Mouse (Mus musculus): ENCODE measurements around the gene Stk40.

Stk40 gene

DNA sequence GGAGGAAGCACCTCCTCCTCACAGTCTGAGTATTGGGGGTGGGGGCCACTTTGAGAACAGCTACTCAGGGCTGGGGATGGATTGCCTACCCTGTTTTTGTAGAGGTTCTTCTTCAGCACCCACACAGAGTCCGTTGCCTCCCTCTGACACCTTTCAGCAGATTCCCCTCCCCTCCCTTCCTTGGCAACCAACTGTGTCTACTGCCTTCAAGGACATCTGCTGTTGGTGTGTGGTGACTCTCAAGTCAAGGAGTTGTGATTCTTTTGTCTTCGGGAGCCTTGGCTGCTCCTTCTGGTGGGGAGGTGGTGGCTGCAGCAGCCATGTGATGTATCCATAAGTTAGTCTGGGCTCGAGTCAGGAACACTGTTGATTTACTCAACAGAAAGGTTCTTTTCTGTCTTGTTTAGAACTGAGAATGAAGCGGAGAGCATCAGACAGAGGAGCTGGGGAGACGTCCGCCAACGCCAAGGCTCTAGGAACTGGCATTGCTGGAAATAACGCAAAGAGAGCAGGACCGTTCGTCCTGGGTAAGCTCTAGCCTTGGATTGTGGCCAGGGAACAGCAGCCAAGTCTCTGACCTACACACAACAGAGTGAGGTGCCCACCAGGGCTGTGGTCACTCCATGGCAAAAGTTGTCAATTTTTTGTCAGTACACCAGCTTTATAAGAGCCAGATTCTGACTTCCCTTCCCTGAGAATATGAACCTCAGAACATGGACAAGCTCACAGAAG is 19.7 kb downstream of the Stk40 start:
- no peak for DNase-seq (ENCODE audit: low read depth)

DNA sequence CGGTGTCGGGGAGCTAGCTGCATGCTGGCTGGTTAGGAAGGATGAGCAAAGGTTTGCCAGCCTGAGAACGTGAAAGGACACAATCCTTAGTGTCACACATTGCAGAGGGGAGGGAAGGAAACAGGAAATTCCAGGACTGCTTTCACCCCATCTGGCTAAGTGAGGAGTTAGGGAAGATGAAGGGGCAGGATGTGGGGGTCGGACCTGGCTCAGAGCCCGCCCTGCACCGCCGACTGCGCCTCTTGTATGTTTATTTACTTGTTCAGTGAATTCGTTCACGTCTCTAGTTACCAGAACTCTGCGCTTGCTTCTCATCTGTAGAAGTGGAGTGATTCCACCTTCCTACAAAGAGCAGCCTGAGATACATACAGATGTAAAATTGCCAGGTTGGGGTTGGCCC is 26.7 kb downstream of the Stk40 start:
- no peak for DNase-seq (ENCODE audit: low read depth)

DNA sequence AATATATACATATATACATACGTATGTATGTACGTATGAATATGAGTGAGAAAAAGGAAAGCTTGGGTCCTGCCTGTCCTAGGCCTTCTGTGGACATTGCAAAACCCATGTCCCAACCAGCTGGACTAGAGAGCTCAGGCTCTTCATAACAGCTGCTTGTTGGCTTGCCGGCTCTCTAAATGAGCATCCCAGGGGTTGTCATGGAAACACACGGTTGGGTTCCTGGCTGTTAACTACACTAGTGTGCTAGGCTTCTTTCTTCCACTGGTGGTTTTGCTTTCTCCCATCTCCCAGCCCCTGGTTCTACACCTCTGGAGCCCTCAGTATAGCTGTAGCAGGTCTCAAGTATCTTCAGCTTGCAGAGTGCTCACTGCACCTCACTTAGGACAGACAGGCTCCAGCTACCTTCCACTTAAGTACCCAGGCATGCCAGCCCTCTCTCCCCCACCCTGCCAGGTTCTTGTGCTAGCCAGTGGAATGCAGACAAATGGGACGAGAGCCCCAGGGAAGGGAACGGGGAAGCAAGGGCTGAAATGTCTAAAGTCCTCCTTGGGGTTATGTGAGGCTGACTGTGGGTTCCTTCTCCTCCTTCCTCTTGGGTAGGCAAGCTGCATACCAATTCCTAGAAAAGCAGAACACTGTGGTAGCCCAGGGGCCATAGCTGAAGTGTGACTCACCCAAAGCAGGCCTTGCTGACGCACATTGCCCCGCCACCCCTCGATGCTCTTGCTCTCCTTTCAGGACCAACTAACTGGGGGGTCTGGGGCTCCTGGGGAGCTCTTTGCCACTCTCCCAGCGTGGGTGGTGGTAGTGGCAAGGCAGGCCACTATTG is 27.7 kb downstream of the Stk40 start:
- DNase-seq (ENCODE audit: low read depth): peak; percentile 91

DNA sequence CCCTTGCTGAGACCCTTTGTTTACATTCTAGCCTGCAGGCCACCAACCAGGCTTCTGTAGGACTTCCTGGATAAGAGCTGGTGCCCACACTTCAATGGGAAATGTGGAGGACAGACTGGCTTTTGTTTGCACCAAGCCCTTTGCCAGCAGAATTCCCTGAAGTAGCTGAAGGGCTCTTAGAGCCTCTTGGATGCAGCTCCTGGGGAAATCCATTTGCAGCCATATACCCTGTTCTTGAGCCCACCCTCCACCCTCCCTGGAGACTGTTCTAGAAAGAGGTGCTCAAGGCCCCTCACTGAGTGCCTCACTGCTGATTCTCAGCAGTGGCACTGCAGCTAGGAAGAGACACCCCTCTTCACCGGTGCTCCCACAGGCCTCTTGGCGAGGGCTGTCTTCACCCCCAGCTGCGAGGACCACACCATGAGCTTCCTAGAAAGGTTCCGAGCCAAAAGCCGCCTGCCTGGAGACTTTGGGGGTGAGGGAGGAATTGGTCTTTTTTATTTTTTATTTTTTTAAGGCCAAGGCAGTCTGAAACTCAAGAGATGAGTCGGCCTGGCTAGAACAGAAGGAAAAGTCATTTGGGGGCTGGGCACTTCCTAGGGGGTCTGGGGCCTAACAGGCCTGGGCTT is 29.0 kb downstream of the Stk40 start:
- DNase-seq (ENCODE audit: low read depth): no peak

DNA sequence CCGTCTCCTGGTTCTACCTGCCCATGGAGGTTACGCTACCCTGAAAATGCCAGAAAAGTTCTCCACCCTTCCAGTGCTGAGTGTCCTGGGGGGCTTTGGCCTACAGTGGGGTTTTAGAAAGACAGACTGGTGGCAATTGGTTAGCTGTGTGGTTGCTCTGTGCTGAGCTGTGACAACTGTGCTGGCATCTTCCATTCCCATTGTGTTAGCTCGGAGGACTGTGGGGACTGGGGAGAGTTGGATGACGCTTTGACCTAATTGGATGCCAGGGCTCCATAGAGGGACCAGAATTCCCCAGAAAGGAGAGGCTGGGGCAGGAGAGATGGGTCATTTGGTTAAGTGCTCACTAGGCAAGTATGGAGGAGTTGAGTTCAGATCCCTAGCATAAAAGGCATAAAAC is 30.5 kb downstream of the Stk40 start:
- no peak for DNase-seq (ENCODE audit: low read depth)

DNA sequence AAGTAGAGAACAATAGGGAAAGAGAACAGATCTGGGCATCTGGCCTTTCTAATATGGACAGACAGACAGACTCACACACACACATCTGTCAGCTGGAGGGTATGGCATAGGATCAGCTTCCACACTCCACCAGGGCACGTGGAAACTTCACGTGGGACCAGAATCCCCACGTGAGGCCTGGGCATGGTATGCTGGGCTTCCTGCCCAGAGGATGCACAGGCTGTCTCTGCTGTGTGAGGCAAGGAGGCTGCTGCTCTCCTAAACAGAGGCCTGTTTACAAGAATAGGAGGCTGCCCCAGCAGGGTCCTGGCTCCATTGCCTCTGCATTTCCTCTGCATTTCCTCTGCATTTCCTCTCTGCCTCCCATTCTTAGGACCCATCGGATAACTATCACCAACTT is 30.9 kb downstream of the Stk40 start:
- DNase-seq (ENCODE audit: low read depth): no peak

DNA sequence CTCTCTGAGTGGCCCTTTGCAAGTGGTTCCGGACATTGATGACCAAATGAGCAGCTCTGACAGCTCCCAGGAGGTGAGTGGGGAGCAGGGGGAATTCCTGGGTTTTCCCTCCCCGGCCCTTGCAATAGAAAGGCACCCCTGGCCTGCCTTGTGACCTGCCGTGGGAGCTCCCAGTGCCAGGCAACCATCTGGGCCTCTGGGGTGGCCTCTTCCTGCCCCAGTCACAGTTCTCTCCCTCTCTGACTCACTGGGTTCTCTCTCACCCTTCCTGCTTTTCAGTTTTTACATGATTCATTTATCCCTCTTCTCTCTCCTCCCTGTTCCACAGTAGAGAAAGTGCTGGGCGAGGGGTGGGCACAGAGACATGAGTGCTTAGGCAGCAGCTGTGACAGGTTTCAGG is 34.0 kb downstream of the Stk40 start:
- no peak for DNase-seq (ENCODE audit: low read depth)

DNA sequence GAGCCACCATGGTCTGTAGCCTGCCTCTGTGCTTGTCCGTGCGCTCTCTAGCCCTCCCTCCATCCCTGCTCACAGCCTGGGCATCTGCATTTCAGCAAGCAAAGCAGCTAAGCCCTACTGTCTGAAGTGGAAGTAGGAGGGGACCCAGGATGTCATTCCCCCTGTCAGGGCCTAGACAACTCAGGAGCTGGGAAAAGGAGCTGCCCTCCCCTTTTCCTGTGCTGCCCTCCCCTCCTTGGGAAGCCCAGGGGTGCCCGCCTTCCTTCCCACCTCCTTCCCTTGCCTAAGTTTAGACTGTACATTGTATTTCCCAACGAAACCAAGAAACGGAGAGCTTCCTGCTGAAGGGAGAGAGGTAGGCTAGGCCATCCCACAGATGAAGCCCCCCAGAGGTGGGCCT is 37.3 kb downstream of the Stk40 start:
- no peak for DNase-seq (ENCODE audit: low read depth)

DNA sequence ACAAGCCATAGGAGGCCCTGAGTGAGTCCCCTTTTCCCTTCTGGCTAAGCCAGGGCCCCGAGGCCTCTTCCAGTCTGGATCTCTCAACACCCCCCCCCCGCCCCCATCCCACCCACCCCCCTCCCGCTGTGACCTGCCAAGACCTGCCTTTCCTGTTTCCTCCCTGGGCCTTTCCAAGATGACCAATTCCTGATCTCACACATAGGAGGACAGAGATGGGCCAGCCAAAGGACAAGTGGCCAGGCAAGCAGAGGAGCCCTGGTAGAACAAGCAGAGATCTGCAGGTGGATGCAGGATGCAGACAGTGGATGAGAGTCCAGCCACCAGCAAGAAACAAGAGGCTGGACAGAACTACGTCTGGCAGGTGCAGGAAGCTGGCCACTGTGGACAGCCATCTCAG is 41.6 kb downstream of the Stk40 start:
- no peak for DNase-seq (ENCODE audit: low read depth)

DNA sequence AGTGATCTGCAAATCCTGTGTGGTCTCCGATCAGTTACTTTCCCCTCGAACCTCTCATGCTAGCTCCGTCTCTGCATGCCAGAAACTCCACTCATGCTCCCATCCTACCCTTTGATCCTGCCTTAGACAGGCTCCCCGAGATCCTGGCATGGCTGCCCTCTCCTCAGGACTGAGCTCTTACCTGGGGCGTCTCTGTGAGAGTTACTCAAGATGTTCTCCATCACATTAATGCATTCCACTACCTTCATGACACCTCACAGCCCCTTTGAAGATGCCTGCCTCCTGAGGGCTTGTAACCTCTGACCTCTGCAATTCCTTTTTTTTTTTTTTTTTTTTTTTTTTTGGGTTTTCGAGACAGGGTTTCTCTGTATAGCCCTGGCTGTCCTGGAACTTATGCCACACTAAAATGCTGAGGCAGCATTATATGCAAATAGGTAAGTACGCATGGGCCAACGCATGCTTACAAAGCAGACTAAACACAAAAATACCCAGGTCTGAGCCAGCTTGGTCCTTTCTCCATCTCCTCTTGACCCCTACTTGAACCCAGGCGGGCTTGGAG is 43.3 kb downstream of the Stk40 start:
- DNase-seq (ENCODE audit: low read depth): no peak

DNA sequence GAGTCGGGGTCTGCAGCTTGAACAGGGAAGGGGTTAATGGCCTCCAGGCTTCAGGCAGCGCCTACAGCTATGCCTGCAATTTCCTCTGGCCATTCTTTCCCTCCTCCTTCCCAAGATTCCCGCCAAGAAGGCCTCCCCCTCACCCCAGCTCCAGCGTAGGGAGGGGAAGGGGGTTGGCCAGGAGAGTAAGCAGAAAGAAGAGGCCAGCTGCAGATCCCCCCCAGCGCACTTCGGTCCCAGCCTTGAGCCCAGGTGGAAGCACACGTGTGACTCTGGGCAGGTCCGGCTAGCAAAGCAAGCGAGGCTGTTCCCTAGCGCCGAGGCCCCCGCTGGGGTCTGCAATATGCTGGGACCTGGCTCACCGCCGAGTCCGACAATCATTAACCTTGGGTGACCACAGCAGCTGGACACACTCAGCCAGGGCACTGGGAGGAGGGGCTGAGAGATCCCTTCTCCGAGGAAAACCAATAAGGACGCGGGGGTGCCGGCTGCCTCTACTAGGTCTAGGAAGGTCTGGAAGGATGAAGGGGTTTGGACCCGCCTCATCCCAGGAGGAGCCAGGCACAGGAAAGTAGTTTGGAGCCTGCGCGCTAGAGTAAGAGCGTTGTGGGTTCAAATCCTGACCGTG is 43.9 kb downstream of the Stk40 start, which contains the start of gene Eva1b:
TSS of gene Eva1b (plus strand) at position 212 of the 628 bp plus-strand sequence.
- DNase-seq (ENCODE audit: low read depth): no peak

DNA sequence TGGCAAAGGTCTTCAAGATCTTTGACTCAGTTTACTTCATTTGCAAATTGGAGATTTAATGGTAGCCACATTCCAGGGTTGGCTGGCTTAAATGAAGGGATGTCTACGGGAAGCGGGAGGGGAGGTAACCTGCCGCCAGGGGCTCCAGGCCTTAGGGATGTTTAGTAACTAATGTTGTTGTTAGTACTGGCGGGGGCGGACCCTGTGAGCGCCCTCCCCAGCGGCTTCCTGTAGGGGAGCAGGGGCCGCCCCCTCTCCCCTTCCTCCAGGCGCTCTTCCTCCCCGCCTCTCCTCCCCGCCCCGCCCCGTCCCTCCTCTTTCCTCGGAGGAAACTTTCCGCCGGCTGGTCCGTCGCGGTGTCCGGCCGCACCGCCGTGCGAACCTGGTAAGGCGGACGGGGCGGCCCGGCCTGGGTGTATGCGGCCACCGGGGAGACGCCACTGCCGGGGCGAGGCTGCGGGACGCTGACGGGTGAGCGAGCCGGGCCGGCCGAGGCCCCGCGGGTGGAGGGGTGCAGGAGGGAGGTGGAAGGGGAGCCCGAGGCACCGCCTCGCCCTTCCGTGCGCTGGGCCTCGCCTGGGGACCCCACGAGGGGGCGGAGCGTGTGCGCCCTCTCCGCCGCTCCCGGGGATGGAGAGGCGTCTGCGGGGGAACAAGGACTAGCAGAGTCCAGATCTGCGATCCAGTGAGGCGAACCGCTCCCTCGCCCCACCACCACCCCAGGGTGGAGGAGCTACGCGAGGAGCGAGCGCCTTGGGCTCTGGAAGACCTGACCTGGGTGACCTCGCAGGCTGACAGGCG is 44.6 kb downstream of the Stk40 start:
- no peak for DNase-seq (ENCODE audit: low read depth)

DNA sequence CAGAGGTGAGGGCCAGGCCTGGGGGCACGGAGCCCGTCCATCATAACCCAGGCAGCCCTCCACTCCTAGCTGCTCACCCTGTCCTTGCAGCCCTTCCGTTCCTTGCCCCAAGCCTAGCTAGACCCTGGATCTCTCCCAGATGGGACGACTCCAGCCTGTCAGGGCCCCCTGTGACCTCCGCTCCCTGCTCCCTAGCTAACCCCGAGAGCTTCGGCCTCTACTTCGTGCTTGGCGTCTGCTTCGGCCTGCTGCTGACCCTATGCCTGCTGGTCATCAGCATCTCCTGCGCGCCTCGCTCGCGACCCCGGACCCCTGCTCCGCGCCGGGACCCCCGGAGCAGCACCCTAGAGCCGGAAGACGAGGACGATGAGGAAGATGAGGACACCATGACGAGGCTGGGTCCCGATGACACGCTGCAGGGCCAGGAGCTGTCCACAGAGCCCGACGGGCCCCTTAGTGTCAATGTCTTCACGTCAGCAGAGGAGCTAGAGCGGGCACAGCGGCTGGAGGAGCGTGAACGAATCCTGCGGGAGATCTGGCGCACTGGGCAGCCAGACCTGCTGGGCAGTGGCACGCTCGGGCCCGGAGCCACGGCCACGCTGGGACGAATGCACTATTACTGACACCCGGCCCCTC is 45.4 kb downstream of the Stk40 start:
- no peak for DNase-seq (ENCODE audit: low read depth)

DNA sequence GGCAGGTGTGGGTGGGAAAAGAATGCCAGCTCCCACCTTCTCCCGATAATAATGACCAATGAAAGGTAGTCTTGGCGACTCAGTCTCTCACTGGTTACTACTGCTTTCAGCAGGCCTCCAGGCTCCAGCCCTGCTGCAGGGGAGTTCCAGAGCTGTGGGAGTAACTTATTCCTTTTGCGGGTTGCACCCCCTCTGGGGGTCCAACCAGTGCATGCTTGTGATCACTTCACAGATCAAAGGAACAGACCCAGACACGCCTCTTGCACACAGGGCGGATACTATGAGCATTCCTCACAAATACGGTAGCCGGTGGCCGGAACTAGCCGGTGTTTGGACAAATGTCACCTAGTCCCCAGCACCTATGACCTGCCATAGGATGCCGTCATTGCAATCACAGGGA is 46.0 kb downstream of the Stk40 start:
- DNase-seq (ENCODE audit: low read depth): no peak

DNA sequence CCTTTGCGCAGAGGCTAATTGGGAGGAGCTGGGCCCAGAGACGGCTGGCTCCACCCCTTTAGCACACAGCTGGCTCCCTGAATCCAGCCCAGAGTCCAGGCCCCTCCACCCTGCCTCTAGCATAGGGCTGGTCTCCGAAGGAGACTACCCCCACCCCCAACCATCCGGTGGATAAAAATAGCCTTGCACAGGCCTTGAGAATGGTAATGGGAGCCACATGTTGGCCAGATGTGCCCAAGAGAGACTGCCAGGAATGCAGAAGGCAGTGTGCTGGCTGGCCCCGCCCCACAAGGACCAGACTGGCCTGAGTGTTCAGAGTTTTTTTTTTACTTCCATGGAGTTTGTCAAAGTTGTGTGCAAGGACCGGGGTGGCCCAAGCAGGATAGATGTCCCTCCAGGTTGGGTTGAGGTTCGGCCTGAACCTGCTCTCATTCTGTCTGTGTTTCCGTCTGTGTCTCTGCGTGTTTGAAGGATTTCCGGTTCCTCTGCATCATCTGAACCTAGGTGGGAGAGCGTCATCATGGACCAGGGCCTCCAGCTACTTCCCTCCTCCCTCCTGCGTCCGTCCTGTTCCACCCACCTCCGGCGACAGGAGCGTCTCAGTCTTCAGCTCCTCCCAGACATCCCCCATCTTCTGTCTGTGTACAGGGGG is 46.7 kb downstream of the Stk40 start:
- peak; percentile 96 for DNase-seq (ENCODE audit: low read depth)

DNA sequence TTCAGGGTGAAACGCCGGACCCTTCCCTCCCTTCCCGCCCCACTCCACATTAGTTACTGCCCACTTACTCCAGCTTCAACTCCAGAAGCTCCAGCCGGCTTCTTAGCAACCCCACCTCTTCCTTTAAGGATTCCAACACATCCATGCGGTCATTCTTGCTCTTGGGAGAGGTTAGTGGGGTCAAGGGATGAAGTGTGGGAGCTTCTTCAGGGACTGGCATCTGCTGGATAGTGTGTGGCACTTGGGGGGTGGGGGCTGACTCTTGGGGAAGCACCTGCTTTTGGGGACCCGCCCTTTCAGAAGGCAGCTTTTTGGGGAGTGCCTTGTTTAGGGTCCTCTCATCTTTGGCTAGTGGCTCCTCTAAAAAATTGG is 47.2 kb downstream of the Stk40 start:
- no peak for DNase-seq (ENCODE audit: low read depth)

DNA sequence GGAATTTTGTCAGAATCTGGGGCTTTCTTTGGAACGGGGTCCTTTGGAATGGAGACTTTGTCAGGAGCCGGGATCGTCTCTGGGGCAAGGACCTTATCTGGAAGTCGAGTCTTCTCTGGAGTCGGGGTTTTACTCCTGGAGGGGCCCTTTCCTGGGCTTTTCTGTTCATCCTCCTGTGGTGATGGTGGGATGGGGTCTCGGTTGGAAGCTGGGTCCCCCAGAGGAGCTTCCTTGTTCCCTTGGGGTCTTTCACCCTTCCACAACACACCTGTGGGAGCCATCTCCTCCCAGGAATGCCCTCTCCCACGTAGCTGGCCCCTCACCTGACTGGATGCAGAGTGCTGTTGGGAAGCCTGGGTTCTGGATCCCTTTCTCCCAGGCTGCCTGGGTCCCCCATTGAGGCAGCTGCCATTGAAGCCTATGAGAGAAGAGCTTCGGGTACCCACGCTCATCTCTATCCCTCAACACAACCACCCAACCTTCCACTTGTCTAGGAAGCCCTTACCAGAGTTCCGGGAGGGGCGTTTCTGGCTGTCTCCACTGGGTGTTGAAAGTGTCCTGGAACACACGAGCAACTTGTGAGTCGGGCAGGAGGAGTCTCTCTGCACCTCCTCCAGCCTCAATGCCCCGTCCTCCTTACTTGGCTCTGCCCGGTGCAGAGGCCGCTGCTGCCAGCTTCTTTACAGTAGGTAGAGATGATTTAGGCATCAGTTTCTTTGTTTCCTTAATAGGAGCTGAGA is 48.1 kb downstream of the Stk40 start:
- DNase-seq (ENCODE audit: low read depth): no peak

DNA sequence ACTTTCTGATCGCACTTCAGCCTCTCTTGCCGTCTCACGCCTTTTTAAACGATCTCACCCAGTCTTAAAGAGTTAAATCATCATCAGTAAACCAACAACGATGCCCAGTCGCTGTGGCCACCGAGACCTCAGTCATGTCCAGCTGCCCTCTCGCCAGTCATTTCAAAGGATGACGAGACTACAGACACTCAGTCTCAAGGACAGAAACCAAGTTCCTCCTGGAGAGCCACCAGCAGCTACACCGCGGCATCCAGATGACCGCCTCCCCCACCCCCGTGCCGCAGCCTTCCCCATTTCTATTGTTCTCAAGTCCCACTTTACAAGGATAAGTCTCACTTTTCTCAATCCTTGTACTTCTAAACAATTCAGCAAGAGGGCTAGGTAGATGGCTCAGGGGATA is 49.1 kb downstream of the Stk40 start:
- DNase-seq (ENCODE audit: low read depth): no peak

DNA sequence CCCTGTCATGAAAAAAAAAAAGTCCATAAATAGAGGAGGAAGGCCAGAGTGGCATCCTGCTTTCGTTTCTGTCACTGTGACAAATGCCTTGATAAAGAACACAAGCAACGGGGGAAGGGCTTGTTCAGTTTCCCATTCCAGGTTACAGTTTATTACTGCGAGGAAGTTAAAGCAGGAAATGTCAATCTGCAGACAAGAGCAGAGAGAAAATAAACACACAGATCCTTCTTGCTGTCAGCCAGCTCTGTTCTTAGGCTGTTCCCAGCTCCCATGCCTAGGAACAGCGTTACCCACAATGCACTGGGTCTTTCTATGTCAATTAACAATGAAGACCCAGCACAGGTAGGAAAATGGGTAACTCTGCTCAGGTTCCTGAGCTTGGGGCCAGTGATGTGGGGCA is 51.4 kb downstream of the Stk40 start:
- DNase-seq (ENCODE audit: low read depth): no peak

DNA sequence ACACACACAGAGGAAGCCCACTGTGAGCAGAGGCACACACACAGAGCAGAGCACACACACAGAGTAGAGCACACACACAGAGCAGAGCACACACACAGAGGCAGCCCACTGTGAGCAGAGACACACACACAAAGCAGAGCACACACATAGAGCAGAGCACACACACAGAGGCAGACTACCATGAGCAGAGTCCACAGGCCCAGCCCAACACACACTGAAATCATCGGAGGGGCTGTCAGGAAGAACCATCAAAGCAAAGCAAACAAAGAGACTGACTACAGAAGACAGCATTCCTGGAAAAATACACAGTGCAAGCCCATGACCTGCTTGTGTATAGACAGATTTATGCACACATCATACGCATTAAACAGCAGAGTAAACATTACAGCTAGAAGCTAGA is 52.1 kb downstream of the Stk40 start:
- no peak for DNase-seq (ENCODE audit: low read depth)
